Mouse (Mus musculus): ENCODE measurements around the gene Fam102b. TPM values are rescaled to one million over a fixed set of nuclear protein-coding genes. Genes with fewer than 3 reads are reported as not detected.

Gene Fam102b
- total RNA-seq, 2 experiments from 2014 or later, result 1.7 to 5.0 TPM

- peak; percentile 54; the same call in 1 of the 2 replicates for ATAC-seq (replicated peaks; ENCODE audit: low FRiP score, poor library complexity, severe bottlenecking)
Measured at GRCm38 (mm10) chr3:108964361-108965044, 62.9 kb downstream of the Fam102b start.

GRCm38 (mm10) chr3:108963776-108964175 is 63.6 kb downstream of the Fam102b start:
- ATAC-seq (replicated peaks; ENCODE audit: low FRiP score, poor library complexity, severe bottlenecking), result no peak

- ATAC-seq (replicated peaks; ENCODE audit: low FRiP score, poor library complexity, severe bottlenecking), result no peak
Measured at GRCm38 (mm10) chr3:108963278-108963677, 64.1 kb downstream of the Fam102b start.

- no peak for ATAC-seq (replicated peaks; ENCODE audit: low FRiP score, poor library complexity, severe bottlenecking)
Measured at GRCm38 (mm10) chr3:108961655-108962054, 65.8 kb downstream of the Fam102b start.

GRCm38 (mm10) chr3:108961226-108961625 is 66.2 kb downstream of the Fam102b start:
- ATAC-seq (replicated peaks; ENCODE audit: low FRiP score, poor library complexity, severe bottlenecking), result no peak

GRCm38 (mm10) chr3:108959680-108960295 is 67.6 kb downstream of the Fam102b start:
- no peak for ATAC-seq (replicated peaks; ENCODE audit: low FRiP score, poor library complexity, severe bottlenecking)

- no peak for ATAC-seq (replicated peaks; ENCODE audit: low FRiP score, poor library complexity, severe bottlenecking)
Measured at GRCm38 (mm10) chr3:108957976-108958375, 69.4 kb downstream of the Fam102b start.

- no peak for ATAC-seq (replicated peaks; ENCODE audit: low FRiP score, poor library complexity, severe bottlenecking)
Measured at GRCm38 (mm10) chr3:108940996-108941395, 86.4 kb downstream of the Fam102b start.

- no peak for ATAC-seq (replicated peaks; ENCODE audit: low FRiP score, poor library complexity, severe bottlenecking)
Measured at GRCm38 (mm10) chr3:108940001-108940633, 87.3 kb downstream of the Fam102b start, which contains the start of gene Gm9857. Gene Gm9857 (minus strand): TSS chr3:108940445.

- no peak for ATAC-seq (replicated peaks; ENCODE audit: low FRiP score, poor library complexity, severe bottlenecking)
Measured at GRCm38 (mm10) chr3:108939573-108939972, 87.8 kb downstream of the Fam102b start, which contains the start of gene Henmt1. Gene Henmt1 (plus strand): TSS chr3:108939873.

- no peak for ATAC-seq (replicated peaks; ENCODE audit: low FRiP score, poor library complexity, severe bottlenecking)
Measured at GRCm38 (mm10) chr3:108938691-108939090, 88.7 kb downstream of the Fam102b start.

GRCm38 (mm10) chr3:108933557-108933956 is 93.8 kb downstream of the Fam102b start:
- no peak for ATAC-seq (replicated peaks; ENCODE audit: low FRiP score, poor library complexity, severe bottlenecking)

- no peak for ATAC-seq (replicated peaks; ENCODE audit: low FRiP score, poor library complexity, severe bottlenecking)
Measured at GRCm38 (mm10) chr3:108926308-108926707, 101.1 kb downstream of the Fam102b start.

- ATAC-seq (replicated peaks; ENCODE audit: low FRiP score, poor library complexity, severe bottlenecking), result no peak
Measured at GRCm38 (mm10) chr3:108925677-108926076, 101.7 kb downstream of the Fam102b start.

GRCm38 (mm10) chr3:108921822-108922221 is 105.6 kb downstream of the Fam102b start:
- ATAC-seq (replicated peaks; ENCODE audit: low FRiP score, poor library complexity, severe bottlenecking), result peak; percentile 84

Other genes starting within 250 kb of the Fam102b start
- 32.8 and 49.9 TPM in 2 replicates for gene Stxbp3, start 187.1 kb downstream of the Fam102b start, total RNA-seq (2015; ENCODE audit: low replicate concordance)
- gene Stxbp3, start 187.1 kb downstream of the Fam102b start, total RNA-seq (2017; ENCODE audit: low replicate concordance), result 33.5 and 51.2 TPM in 2 replicates
- not detected in 2 replicates for gene Fndc7, start 137.6 kb downstream of the Fam102b start, total RNA-seq (2015; ENCODE audit: low replicate concordance)
- not detected in 2 replicates for gene Fndc7, start 137.6 kb downstream of the Fam102b start, total RNA-seq (2017; ENCODE audit: low replicate concordance)
- 106 and 128 TPM in 2 replicates for gene Prpf38b, start 115.9 kb downstream of the Fam102b start, total RNA-seq (2015; ENCODE audit: low replicate concordance)
- gene Prpf38b, start 115.9 kb downstream of the Fam102b start, total RNA-seq (2017; ENCODE audit: low replicate concordance), result 197 and 285 TPM in 2 replicates
- gene Henmt1, start 87.7 kb downstream of the Fam102b start, total RNA-seq (2015; ENCODE audit: low replicate concordance), result not detected in 2 replicates
- gene Henmt1, start 87.7 kb downstream of the Fam102b start, total RNA-seq (2017; ENCODE audit: low replicate concordance), result not detected in 2 replicates
- gene Gm9857, start 87.2 kb downstream of the Fam102b start, total RNA-seq (2015; ENCODE audit: low replicate concordance), result not detected in 2 replicates
- gene Gm9857, start 87.2 kb downstream of the Fam102b start, total RNA-seq (2017; ENCODE audit: low replicate concordance), result not detected in 2 replicates
- gene Slc25a54, start 52.9 kb upstream of the Fam102b start, total RNA-seq (2015; ENCODE audit: low replicate concordance), result not detected in 2 replicates
- gene Slc25a54, start 52.9 kb upstream of the Fam102b start, total RNA-seq (2017; ENCODE audit: low replicate concordance), result not detected in 2 replicates
- 29.2 and 34.4 TPM in 2 replicates for gene Slc25a24, start 95.5 kb upstream of the Fam102b start, total RNA-seq (2015; ENCODE audit: low replicate concordance)
- 33.4 and 46.1 TPM in 2 replicates for gene Slc25a24, start 95.5 kb upstream of the Fam102b start, total RNA-seq (2017; ENCODE audit: low replicate concordance)